In the genomic region with DNA sequence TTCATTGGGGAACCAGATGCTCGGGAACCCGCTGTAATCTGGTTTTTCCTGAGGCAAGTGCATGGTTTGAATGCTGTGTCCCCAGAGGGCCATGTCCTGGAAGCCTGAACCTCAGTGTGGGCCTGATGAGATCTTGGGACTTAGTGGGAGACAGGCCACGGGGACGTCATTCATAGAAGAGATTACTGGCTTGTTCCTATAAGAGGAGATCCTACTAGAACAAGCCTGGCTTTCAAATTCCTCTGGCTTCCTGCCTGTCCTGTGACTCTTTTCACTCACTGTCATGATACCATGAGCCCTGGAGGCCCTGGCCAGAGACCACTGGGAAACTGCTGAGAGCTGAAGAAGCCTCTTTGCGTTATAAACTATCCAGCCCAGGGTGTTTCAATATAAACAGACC, we compare ENCODE assay signal across 19 mouse cellular contexts.
DNase-seq lines count a peak whose midpoint lies in the region; ATAC-seq lines count a peak whose summit lies in the region.
"Had no signal": no experiment of that assay in that cellular context is flagged by ENCODE, and none has a peak within 500 bp of the region (broad histone marks: within the 10 kb centered on the region; RNA-seq: fewer than 3 reads in every experiment).

No protein-coding gene starts in this region.

- no peak overlapping the region for H3K4me2 ChIP-seq in limb, embryonic 13.5 days (replicated peaks)
- H3K4me2 ChIP-seq: hindbrain, embryonic 13.5 days; liver, embryonic 12.5 days; lung, embryonic 14.5 days; midbrain, embryonic 11.5 days had no signal

- no peak overlapping the region for H3K9ac ChIP-seq in limb, embryonic 13.5 days
- H3K9ac ChIP-seq: hindbrain, embryonic 13.5 days; liver, embryonic 12.5 days; lung, embryonic 14.5 days had no signal

- no peak overlapping the region for H3K4me3 ChIP-seq in limb, embryonic 13.5 days
- no peak overlapping the region for H3K4me3 ChIP-seq in limb, embryonic 10.5 days
- H3K4me3 ChIP-seq in heart, embryonic 10.5 days = no peak overlapping the region
- H3K4me3 ChIP-seq in forebrain, embryonic 10.5 days = no peak overlapping the region
- H3K4me3 ChIP-seq: hindbrain, embryonic 13.5 days; liver, embryonic 12.5 days had no signal

- H3K9me3 ChIP-seq in limb, embryonic 13.5 days = no peaks in the 10 kb centered on the region
- no peaks in the 10 kb centered on the region for H3K9me3 ChIP-seq in limb, embryonic 10.5 days (replicated peaks)
- no peaks in the 10 kb centered on the region for H3K9me3 ChIP-seq in heart, embryonic 10.5 days
- peaks cover 3% of the 10 kb centered on the region; the same call in 1 of the 2 replicates for H3K9me3 ChIP-seq in forebrain, embryonic 10.5 days
- H3K9me3 ChIP-seq: hindbrain, embryonic 13.5 days; liver, embryonic 12.5 days had no signal

- WGBS in limb, embryonic 13.5 days = 59% methylated on average over 5 of the region's 5 CpGs
- whole genome bisulfite sequencing in limb, embryonic 10.5 days = 78% methylated on average over 5 of the region's 5 CpGs
- WGBS in heart, embryonic 10.5 days = 47% methylated on average over 5 of the region's 5 CpGs
- 85% methylated on average over 5 of the region's 5 CpGs for WGBS in forebrain, embryonic 10.5 days

- H3K27ac ChIP-seq in limb, embryonic 13.5 days = peak overlapping the region; percentile 0; the same call in 1 of the 2 replicates
- H3K27ac ChIP-seq in limb, embryonic 10.5 days = no peak overlapping the region
- H3K27ac ChIP-seq in heart, embryonic 10.5 days = peak overlapping the region; percentile 16; the same call in 1 of the 2 replicates
- no peak overlapping the region for H3K27ac ChIP-seq in forebrain, embryonic 10.5 days
- H3K27ac ChIP-seq: hindbrain, embryonic 13.5 days; liver, embryonic 12.5 days had no signal

- H3K36me3 ChIP-seq in limb, embryonic 13.5 days = no peaks in the 10 kb centered on the region
- H3K36me3 ChIP-seq in limb, embryonic 10.5 days = no peaks in the 10 kb centered on the region
- H3K36me3 ChIP-seq in heart, embryonic 10.5 days = no peaks in the 10 kb centered on the region
- H3K36me3 ChIP-seq in forebrain, embryonic 10.5 days (replicated peaks) = no peaks in the 10 kb centered on the region
- H3K36me3 ChIP-seq: hindbrain, embryonic 13.5 days; liver, embryonic 12.5 days had no signal

- H3K27me3 ChIP-seq in limb, embryonic 13.5 days = peaks cover 3% of the 10 kb centered on the region; the same call in 1 of the 2 replicates
- peaks cover 23% of the 10 kb centered on the region for H3K27me3 ChIP-seq in limb, embryonic 10.5 days (ENCODE audit: low read depth, poor library complexity, severe bottlenecking)
- peaks cover 14% of the 10 kb centered on the region for H3K27me3 ChIP-seq in heart, embryonic 10.5 days (ENCODE audit: insufficient read depth, poor library complexity, severe bottlenecking)
- H3K27me3 ChIP-seq in forebrain, embryonic 10.5 days (ENCODE audit: poor library complexity, severe bottlenecking) = peaks cover 39% of the 10 kb centered on the region

- ATAC-seq in limb, embryonic 13.5 days (ENCODE audit: low FRiP score, low read depth) = no peak
- ATAC-seq: forebrain, embryonic 14.5 days; liver, embryonic 12.5 days had no signal

- no peak for DNase-seq in limb, embryonic 10.5 days (ENCODE audit: low spot score)
- DNase-seq in NIH3T3 (ENCODE audit: low read depth) = peak; percentile 61
- DNase-seq in heart, embryonic 10.5 days (ENCODE audit: low spot score) = no peak
- DNase-seq in skeletal muscle tissue, adult 2 months (ENCODE audit: low read depth, low spot score) = peak; percentile 45
- no peak for DNase-seq in forebrain, embryonic 10.5 days (ENCODE audit: extremely low spot score, low spot score)
- no peak for DNase-seq in cerebellum, postnatal 4 days (ENCODE audit: low spot score in 2 of 2)
- DNase-seq: cerebellum, adult 18-20 months; cerebellum, postnatal 36 days; kidney, adult 8-10 months; kidney, postnatal 25 days; left cerebral cortex, postnatal 4 days; retina, postnatal 1 day; right cerebral cortex, postnatal 4 days had no signal

- peaks cover 15% of the 10 kb centered on the region; the same call in 1 of the 2 replicates for H3K4me1 ChIP-seq in limb, embryonic 13.5 days
- H3K4me1 ChIP-seq in limb, embryonic 10.5 days = peaks cover 27% of the 10 kb centered on the region
- peaks cover 19% of the 10 kb centered on the region for H3K4me1 ChIP-seq in heart, embryonic 10.5 days
- H3K4me1 ChIP-seq in forebrain, embryonic 10.5 days = peaks cover 34% of the 10 kb centered on the region

Comparison
In these comparisons a context has a peak if more than half of its experiments do, and no peak if none do; other contexts are left out.
1. H3K27ac ChIP-seq: peak in limb, embryonic 13.5 days (single experiment) and heart, embryonic 10.5 days (single experiment); none in limb, embryonic 10.5 days (single experiment) and forebrain, embryonic 10.5 days (single experiment).
2. DNase-seq: peak in NIH3T3 (single experiment) and skeletal muscle tissue, adult 2 months (single experiment); none in limb, embryonic 10.5 days (single experiment), heart, embryonic 10.5 days (single experiment), forebrain, embryonic 10.5 days (single experiment) and cerebellum, postnatal 4 days (0 of 2).